Mouse (Mus musculus) layer of hippocampus, postnatal 10 days (tissue): ENCODE measurements around the gene Gm17334. TPM values are rescaled to one million over a fixed set of nuclear protein-coding genes. Genes with fewer than 3 reads are reported as not detected.

Source experiments
- DNase-seq, 2 experiments: peaks; one replicate each; pipeline ENCODE4 v3.0.0; 2021; ENCODE audit warnings: low spot score in 2 of 2
- total RNA-seq, 2 experiments: library from RNA; stranded (reverse); gene quantifications; 2 replicates each; pipeline ENCODE4 v1.2.3; 2021

Gene Gm17334
- total RNA-seq, 2 experiments from 2014 or later, result not detected

DNA sequence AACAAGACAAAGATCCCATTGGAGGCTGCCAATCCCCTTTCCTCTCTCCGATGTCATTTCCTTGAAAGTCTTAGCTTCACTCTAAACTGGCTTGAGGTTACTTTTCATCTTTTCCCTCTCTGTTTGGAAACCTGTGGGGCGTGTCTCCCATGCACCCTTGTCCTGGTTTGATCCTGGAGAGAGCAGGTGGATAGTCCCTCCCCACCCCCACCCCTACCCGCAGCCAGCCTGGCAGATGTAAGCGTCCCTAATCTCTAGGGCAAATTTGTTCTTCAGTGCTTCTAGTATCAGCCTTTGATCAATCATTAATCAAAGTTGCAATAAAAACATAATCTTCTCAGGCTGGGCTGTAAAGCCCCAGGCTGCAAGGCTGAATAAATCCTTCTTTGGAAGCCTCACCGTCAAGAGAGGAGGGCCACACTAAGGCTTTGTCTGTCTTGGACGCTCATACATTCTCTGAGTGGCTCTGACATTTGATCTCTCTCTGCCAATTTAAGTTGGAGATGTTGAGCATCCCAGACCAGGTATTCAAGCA, 24.5 kb upstream of the Gm17334 start:
- DNase-seq, result no peak

DNA sequence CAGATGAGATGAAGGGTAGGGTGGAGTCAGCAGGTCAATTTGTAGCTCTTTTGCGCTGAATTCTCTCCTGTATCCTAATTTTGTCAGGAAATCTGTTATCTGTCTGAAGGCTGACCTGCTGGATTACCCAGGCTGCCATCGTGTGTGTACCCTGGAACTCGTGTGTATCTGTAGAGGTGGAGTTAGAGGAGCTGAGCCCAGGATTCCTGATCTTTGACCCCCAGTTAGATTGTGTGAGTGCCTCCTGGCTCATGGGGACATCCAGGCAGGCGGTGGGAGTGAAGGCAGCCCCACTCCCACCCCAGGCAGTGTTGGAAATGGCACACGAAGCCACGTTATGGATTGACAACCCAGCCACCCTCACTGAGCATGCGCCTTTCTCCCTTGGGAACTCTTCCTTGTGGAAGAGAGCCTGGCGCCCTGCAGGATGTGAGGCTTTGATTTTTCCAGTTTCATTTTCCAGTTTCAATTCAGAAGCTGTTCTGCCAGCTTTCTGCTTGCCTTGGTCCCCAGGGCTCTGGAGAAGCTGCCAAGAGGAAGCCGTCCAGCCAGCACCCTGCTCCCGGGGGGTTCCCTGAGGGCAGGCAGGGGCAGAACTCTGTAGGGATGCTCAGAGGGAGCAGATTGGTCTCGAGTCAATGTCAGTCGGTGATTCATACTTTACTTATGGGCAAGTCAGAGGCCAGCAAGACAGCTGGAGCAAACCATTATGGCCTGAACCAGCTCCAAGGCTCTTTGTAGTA, 23.6 kb upstream of the Gm17334 start:
- peak; percentile 40 to 50 for DNase-seq

DNA sequence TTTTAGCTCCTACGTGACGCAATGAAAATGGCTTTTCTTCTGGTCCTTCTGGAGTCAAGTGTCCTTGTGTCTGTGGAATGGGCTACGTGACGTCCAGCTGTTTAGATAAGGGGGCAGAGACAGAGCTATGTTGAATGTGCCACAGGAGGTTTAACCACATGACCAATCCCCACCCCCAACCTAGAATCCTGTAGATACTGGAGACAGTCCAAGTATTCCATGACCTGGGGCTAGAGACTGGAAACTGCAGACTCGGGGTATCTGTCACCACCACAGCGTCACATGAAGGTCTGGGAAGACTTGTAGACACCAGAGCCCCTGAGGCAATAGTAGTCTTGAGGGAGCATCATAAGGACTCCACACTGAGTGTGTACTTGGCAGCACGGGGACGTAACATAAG, 22.8 kb upstream of the Gm17334 start:
- DNase-seq, result no peak

DNA sequence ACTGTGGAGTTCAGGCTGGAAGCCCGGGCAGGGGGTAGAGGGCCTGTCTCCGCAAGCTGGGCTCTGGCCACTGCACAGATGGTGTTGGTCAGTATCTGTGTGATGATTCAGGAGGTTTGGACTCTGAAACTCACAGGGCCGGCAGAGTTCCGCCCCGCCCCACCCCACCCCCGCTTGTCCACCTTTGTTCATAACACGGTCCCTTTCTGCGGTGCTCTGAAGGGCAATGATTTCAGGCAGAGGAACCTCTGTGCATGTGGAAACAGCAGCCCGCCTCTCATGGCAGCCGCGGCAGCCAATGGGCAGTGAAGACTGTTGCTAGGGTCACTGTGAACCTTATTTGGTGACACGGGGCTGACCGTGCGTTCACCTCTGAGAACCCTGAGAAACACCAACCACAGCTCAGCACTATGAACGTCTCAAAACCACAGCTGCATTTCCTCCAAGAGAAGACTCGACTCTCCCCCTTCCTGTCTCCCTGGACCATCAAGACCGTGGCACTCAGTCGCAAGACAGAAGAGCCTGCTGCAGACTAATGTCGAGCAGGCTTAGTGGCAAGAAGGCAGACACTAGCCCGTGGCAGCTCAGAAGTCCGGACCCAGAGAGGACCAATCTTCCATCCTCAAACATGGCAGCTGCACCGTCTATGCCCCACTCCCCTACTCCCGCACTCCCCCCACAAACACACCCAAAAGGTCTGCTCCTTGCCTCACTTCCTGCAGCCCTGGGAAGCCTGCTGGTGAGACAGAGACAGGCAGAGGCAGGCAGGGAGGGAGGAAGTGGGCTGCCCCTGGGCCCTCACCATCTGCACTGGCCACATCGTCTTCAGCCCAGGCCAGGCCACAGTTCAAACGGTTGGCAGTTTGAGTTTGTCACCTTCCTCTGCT, 21.9 kb upstream of the Gm17334 start:
- DNase-seq, result no peak

DNA sequence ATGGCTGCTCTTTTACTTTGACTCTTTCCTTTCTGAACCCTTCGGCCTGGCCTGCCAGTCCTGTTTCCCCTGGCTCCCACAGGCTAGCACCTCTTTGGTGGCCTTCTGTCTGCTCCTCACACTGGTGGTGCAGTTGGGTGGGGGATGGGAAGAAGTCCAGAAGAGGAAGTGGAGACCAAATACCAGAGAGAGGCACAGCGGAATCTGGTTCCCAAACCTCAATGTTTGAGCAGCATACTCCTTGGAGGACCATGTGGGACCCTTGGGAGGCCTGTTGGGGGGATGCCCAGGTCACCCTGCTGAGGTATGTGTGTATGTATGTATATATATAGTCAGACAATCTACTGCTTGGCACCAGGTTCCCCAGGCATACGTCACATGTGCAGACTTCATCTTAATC, 21.0 kb upstream of the Gm17334 start:
- DNase-seq, result no peak

DNA sequence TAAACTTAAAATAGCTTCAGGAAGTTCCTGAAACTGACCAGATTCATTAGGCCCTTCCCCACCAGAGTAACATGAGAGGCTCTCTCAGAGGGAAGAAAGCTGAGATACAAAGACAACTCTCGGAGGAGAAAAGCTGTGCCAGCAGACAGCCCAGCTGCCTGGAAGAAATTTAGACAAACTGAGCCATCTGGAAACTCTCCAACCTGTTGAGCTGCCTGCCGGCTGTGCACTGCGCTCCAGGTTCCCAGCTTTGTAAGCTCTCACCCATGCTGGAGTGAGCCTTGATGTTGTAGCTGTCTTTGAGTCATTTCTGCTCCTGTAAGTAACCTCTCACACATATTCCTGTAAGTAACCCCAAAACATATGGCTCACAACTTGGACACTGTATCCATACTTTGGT, 20.0 kb upstream of the Gm17334 start:
- DNase-seq, result peak; percentile 40 to 47

DNA sequence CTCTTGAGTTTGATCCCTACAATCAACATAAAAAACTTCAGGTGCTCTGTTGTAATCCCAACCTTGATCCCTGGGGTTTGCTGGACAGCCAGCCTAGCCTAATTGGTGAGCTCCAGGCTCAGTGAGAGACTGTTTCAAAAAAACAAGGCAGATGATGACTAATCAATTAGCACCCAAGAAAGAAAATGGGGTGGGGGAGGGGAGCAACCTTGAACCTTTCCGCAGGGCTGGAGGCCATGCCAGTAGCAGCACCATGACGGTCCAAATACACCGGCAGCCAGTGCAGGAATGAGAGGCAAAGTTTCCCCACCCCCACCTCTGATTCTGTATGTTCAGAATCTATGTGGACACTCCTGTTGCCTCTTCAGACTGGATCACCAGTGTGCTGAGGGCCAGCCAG, 16.3 kb upstream of the Gm17334 start:
- no peak for DNase-seq

DNA sequence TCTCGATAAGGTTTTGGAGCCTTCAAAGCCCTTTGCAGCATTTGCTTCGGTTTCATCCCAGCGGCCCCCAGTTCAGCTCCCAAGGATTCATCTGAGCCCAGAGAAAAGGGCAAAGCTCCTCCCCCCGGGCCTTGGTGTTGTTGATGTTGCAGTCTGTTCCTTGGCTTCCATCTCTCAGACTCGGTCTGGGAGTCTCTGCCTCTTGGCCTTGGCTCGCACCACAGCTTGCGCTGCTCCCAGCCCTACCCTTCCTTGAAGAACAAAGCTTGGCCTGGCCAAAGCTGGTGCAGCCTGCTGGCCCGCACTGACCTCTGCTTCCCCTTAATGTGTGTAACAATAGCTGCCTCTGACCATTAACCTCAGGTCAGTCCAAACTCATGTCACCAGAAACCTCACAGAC, 15.2 kb upstream of the Gm17334 start:
- DNase-seq, result no peak

DNA sequence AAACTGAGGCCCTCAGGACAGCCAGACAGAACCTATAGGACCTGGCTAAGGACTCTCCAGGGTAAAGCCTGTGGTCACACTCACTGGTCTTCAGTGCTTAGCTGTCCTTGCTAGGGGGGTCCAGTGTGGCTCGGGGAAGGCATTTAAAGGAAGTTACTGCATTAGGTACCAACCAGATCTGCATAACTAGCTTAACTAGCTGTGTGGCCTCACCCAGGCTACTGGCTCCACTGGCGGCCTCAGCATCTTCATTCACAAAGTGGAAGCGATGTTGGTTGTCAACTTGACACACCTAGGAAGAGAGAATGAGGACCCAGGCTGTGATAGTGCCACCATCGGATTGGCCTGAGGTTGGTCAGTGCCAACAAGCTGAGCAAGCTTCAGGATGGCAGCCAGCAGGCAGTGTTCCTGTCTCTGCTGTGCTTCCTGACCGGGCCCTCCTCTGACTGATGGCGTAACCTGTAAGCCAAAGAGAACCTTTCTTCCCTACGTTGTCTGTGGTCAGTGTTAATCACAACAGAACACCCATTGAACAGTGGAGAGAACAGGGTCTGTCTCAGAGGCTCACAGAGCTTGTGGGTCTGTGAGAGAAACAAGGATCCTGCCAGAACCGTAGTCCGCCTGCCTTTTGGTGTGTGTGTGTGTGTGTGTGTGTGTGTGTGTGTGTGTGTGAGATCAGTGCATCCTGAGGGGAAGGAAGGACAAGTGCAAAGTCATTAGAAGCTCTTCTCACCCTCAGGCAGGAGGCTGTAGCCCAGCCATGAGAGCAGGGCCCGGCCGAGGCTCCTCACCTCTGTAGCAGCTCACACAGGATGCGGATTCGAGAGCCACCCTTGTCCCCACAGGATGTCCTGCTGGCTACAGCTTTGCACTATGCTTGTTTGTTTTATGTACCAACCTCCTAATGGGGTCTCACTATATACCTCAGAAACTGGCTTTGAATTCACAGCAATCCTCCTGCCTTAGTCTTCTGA, 13.4 kb upstream of the Gm17334 start:
- DNase-seq, result no peak

DNA sequence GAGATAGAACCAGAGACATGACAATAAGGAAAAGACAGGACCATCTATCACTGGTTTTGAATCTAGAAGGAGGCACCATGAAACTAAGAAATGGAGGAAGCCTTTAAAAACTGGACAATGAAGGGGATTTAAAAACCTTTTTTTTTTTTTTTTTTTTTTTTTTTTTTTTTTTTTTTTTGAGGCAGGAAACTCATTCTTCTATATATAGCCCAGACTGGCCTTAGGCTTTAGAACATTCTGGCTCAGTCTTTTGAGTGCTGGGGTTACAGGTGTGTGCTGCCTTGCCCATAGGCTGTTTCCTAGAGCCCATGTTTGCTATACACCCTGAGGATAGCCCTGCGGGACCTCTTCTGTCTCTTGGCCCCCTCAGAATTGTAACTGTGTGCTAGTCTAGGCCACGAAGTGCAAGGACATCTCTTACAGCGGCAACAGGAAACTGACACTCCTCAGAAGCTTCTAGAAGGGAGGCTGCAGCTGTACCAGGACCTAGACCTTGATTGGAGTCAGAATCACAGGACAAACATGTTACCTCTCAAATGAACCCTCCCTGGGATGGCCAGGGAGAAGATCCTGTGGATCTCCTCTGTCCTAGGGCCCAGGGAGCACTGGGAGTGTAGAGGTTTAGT, 12.4 kb upstream of the Gm17334 start:
- no peak for DNase-seq

DNA sequence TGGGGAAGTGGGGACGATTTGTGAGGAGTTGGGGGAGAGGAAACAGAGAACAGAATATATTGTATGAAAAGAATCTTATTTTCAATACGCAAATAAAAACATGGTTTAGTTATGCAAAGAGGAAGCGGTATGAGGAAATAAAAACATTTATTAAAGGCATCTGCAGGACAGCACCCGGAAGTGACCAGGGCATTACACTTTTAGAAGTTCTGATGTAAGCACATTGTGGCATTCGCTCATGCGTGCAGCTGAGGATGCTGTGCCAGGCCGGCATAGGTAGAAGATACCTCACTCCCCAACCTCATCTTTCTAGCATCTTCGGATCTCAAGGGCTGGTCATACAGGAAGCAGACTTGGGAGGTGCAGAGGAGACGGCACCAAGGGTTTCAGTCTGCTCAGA, 10.3 kb upstream of the Gm17334 start:
- DNase-seq, result no peak

DNA sequence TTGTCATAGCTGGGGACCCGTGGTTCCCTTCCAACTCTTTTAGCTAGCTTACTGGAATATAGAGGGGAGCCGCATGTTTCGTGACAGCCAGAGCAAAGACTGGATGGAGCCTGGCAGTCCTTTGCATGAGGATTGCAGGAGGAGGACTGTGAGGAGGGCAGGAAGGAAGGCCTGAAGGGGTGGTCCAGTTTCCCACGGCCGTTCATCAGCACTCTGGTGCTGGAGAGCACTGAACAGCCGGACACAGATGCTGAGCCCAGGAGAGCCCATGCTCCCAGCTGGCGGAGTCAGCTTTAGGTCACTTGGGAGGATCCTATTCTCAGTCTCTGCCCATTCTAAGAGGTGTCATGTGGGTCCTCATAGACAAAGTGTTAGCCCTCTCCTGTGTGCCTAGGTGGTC, 9.0 kb upstream of the Gm17334 start:
- no peak for DNase-seq

DNA sequence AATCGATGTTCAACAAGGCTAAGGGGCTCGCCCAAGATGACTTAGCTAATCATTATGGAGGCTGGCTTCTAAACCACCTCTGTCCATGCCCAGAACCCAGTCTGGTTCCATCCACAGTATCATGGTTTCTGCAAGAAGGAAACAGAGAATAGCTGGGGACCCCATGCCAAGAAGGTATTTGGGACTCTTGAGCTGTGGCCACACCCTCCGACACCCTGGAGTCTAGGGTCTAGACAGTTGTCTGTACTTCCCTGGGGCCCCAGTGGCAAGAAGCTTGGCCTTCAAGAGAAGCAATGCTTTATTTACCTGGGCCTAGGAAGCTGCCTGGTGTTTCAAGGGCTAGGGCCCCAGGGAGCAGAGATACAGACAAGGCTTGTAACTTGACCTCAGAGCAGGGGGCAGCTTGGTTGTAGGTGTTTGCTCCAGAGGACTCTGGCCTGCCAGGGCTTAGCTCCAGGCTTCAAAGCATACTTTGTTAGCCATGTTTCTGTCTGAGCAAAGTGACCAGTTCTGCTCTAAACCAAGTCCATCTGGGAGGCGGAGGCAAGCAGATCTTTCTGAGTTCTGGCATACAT, 8.3 kb upstream of the Gm17334 start:
- DNase-seq, result no peak

DNA sequence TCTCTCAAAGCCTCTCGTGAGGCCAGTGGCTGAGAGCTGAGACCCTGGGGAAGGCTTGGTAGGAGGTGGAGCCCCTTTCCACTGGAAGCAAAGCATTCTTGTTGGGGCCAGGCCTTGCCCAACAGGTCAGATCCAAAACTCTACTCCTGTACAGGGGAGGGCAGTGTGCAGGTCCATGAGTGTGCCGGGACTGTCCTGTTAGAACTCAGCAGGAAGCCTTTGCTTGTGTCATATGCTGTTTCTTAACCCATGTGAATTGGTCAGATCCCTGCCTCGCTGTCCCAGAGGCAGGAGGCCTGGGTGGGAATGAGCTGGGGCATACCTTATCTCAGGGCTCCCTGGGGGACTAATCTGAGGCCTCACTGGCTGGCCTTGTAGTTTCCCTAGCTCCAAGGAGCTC, 7.3 kb upstream of the Gm17334 start:
- no peak for DNase-seq

DNA sequence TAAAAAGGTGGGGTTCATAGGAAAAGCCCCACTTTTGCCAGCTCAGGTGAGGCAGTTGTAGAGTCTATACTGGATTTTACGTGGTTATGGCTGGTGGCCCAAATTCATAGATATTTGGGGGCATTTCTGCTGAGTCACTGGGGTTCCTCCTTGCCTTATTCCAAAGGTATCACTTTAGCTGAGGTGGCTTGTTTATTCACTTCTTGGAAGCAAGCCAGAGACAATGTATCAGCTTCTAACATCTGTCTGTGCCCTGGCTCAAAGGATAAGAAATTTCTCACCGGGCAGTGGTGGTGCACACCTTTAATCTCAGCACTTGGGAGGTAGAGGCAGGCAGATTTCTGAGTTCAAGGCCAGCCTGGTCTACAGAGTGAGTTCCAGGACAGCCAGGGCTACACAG, 6.8 kb upstream of the Gm17334 start:
- no peak for DNase-seq

DNA sequence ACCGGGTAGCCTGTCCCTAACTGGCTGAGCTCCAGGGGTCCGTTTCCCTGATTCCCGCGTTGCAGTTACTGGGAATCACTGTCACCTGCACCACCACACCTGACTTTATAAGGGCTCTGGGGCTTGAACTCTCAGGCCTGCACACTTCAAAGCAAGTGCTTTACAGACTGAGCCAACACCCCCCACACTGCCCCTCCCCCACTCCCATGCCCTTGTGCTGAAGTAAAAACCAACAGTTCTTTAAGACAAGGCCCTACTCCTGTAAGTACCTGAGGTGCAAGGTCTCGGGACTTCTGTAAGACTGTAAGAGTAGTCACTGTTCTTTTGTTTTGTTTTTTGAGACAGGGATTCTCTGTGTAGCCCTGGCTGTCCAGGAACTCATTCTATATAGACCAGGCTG, 5.5 kb upstream of the Gm17334 start:
- no peak for DNase-seq

DNA sequence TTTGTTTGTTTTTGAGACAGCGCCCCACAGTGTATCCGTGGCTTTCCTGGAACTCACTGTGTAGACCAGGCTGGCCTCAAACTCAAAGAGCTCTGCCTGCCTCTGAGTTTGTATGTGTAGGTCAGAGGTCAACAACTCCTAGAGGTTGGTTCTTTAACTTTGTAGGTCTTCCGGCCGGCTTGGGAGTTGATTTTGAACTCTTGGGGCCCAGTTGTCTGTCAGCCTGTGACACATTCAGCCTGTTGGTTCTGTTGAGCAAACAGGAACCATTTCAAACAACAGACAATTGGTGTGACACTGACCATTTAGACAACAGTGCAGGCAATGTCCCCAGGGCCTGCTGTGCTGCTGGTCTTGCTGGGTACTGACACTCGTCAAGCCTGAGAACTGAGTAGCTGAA, 4.7 kb upstream of the Gm17334 start:
- no peak for DNase-seq

DNA sequence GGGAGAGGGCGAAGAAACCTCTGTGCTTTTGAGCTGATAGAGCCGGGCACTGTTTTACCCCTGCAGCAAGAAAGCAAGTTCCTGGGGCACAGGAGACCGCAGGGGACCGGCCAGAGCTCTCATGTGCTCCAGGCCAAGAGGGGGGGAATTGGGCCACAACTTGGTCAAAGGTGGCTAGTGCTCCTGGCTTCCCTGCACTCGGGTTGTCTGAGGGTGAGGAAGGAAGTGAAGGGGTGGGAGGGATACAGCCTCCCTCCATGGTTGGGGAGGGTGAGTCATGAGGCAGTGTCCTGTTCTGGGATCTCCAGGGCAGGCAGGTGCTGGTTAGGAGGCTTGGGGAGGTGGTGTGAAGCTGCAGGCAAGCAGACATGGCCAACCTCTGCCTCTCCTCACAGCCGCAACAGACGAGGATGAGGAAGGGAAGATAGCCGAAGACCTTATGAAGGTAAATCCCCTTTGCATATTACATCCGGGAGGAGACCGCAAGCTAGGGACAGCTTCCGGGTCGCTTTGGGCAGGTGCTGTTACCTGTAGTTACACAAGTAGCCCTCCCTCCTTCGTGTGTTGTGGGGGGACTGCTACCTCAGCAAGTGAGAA, 1.8 kb upstream of the Gm17334 start:
- no peak for DNase-seq

DNA sequence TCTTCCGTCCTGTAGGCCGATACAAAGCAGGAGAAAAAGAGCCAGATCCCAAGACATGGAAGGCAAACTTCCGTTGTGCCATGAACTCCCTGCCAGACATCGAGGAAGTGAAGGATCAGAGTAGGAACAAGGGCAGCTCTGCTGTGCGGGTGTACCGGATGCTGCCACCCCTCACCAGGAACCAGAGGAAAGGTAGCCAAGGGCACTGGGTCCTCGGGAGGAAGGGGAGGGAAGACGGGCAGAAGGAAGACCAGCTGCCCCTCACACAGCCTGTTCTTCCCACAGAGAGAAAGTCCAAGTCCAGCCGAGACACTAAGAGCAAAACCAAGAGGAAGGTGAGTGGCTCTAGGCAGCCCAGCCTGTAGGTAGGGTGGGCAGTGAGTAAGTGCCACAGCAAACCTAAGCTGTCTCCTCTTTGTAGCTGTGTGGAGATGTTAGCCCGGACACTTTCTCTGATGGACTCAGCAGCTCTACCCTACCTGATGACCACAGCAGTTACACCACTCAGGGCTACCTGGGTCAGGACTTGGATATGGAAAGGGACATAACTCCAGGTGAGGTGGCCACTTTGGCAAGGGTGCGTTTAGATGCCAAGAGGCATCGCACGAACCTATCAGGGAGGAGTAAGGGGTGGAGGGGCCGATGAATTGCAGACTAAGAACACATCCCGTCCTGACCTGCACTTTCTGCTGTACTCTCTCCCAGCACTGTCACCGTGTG, 814 bp upstream of the Gm17334 start:
- DNase-seq, result no peak
